9 mouse cellular contexts compared by ENCODE assay signal in genomic region chr2:152942898-152943515, GRCm38 (mm10). TPM values are rescaled to one million over a fixed set of nuclear protein-coding genes. Genes with fewer than 3 reads are reported as not detected.
DNase-seq lines count a peak whose midpoint lies in the region; ATAC-seq and TF ChIP-seq lines count a peak whose summit lies in the region.
"Had no signal": no experiment of that assay in that cellular context is flagged by ENCODE, and none has a peak within 500 bp of the region (broad histone marks: within the 10 kb centered on the region; RNA-seq: fewer than 3 reads in every experiment).

No protein-coding gene starts in this region.

- no peak for TF ChIP-seq CTCF in stomach, postnatal 0 days (IDR thresholded peaks at IDR 0.05; ENCODE audit: low read depth)

- WGBS in limb, embryonic 14.5 days: 0% methylated on average over 50 of the region's 65 CpGs
- 1% methylated on average over 56 of the region's 65 CpGs for WGBS in stomach, postnatal 0 days

- peak; percentile 47 to 53 for DNase-seq in cerebellum, postnatal 10 days
- no peak for DNase-seq in cerebellum, adult 8-10 months
- DNase-seq in right cerebral cortex, postnatal 4 days: peak; percentile 19
- DNase-seq in right cerebral cortex, adult 18-20 months: no peak
- no peak for DNase-seq in limb, embryonic 14.5 days (ENCODE audit: low spot score)
- DNase-seq in stomach, postnatal 0 days (ENCODE audit: low spot score): no peak
- no peak for DNase-seq in left cerebral cortex, postnatal 25 days (ENCODE audit: low spot score in 2 of 2)
- no peak for DNase-seq in ovary, adult 18-20 months (ENCODE audit: low spot score)

- H3K4me1 ChIP-seq in limb, embryonic 14.5 days (ENCODE audit: control insufficient read depth, insufficient read depth, low read length): peaks cover 7% of the 10 kb centered on the region
- H3K4me1 ChIP-seq in stomach, postnatal 0 days (replicated peaks; ENCODE audit: control insufficient read depth, insufficient read depth): no peaks in the 10 kb centered on the region

- no peak for TF ChIP-seq EP300 in stomach, postnatal 0 days (optimal IDR thresholded peaks at IDR 0.05)

- peaks cover 39% of the 10 kb centered on the region for H3K27me3 ChIP-seq in limb, embryonic 14.5 days (ENCODE audit: control insufficient read depth, insufficient read depth, low read length)
- H3K27me3 ChIP-seq in stomach, postnatal 0 days (ENCODE audit: control insufficient read depth, insufficient read depth, low read length): peaks cover 20% of the 10 kb centered on the region; the same call in 1 of the 2 replicates

- peak overlapping the region; percentile 54 for H3K9ac ChIP-seq in limb, embryonic 14.5 days (ENCODE audit: low read depth, low read length, severe bottlenecking)
- H3K9ac ChIP-seq in stomach, postnatal 0 days (ENCODE audit: low read length): no peak overlapping the region

- no peak for TF ChIP-seq POLR2A in limb, embryonic 14.5 days (IDR thresholded peaks at IDR 0.05; ENCODE audit: borderline replicate concordance, extremely low read depth, insufficient read depth, insufficient read length)

- no peaks in the 10 kb centered on the region for H3K9me3 ChIP-seq in limb, embryonic 14.5 days (ENCODE audit: control insufficient read depth, low read length)
- no peaks in the 10 kb centered on the region for H3K9me3 ChIP-seq in stomach, postnatal 0 days (ENCODE audit: control insufficient read depth, low read length)

- H3K4me2 ChIP-seq in limb, embryonic 14.5 days (replicated peaks; ENCODE audit: low read depth, low read length, severe bottlenecking): peak overlapping the region; percentile 88
- H3K4me2 ChIP-seq in stomach, postnatal 0 days (replicated peaks; ENCODE audit: low read depth): peak overlapping the region; percentile 59

- H3K27ac ChIP-seq in limb, embryonic 14.5 days (replicated peaks; ENCODE audit: low read depth, low read length): no peak overlapping the region
- no peak overlapping the region for H3K27ac ChIP-seq in stomach, postnatal 0 days (replicated peaks)

- ATAC-seq in limb, embryonic 14.5 days (ENCODE audit: low FRiP score, low read depth): no peak
- no peak for ATAC-seq in stomach, postnatal 0 days (ENCODE audit: low FRiP score, low TSS enrichment)

- intact Hi-C loops in left cerebral cortex, postnatal 25 days (cut with DNase I): no loop called here

- H3K36me3 ChIP-seq in limb, embryonic 14.5 days (ENCODE audit: control insufficient read depth, insufficient read depth, low read length): no peaks in the 10 kb centered on the region
- H3K36me3 ChIP-seq in stomach, postnatal 0 days (ENCODE audit: control insufficient read depth, insufficient read depth, low read length): no peaks in the 10 kb centered on the region

- H3K4me3 ChIP-seq in limb, embryonic 14.5 days (replicated peaks; ENCODE audit: low read length): peak overlapping the region; percentile 42
- H3K4me3 ChIP-seq in stomach, postnatal 0 days (ENCODE audit: low read depth, low read length): peak overlapping the region; percentile 27

RNA-seq across cellular contexts. Expression of gene Dusp15, which starts 8.5 kb away (rescaled TPM):
- polyA plus RNA-seq in limb, embryonic 14.5 days (2012; rRNA removed): 2.0 and 2.2 TPM in 2 replicates
- 0.36 and 0.48 TPM in 2 replicates for polyA plus RNA-seq in limb, embryonic 14.5 days (2014; fragmentation: Nextera tagmentation; extraction: Ambion mirVana)
- polyA plus RNA-seq in stomach, postnatal 0 days (2015; fragmentation: Nextera tagmentation; extraction: Ambion mirVana): 0.27 and 0.36 TPM in 2 replicates
- total RNA-seq in left cerebral cortex, postnatal 25 days (2021): 10 to 100 TPM; 17.8 to 23.4 TPM
- total RNA-seq: hematopoietic stem cell, adult 5-6 weeks had no signal

RNA-seq across cellular contexts. Expression of gene Foxs1, which starts 10.0 kb away (rescaled TPM):
- polyA plus RNA-seq in limb, embryonic 14.5 days (2012; rRNA removed): 2.2 and 3.0 TPM in 2 replicates
- 2.1 and 2.9 TPM in 2 replicates for polyA plus RNA-seq in limb, embryonic 14.5 days (2014; fragmentation: Nextera tagmentation; extraction: Ambion mirVana)
- polyA plus RNA-seq in stomach, postnatal 0 days (2015; fragmentation: Nextera tagmentation; extraction: Ambion mirVana): 2.3 and 2.6 TPM in 2 replicates
- 1 to 10 TPM; 1.0 TPM for total RNA-seq in left cerebral cortex, postnatal 25 days (2021)
- total RNA-seq: hematopoietic stem cell, adult 5-6 weeks had no signal

RNA-seq across cellular contexts. Expression of gene Ttll9, which starts 19.3 kb away (rescaled TPM):
- 0.47 and 1.0 TPM in 2 replicates for polyA plus RNA-seq in limb, embryonic 14.5 days (2012; rRNA removed)
- 0.14 and 0.18 TPM in 2 replicates for polyA plus RNA-seq in limb, embryonic 14.5 days (2014; fragmentation: Nextera tagmentation; extraction: Ambion mirVana)
- polyA plus RNA-seq in stomach, postnatal 0 days (2015; fragmentation: Nextera tagmentation; extraction: Ambion mirVana): not detected in 2 replicates
- total RNA-seq in left cerebral cortex, postnatal 25 days (2021): 1 to 10 TPM; 1.7 to 2.6 TPM
- total RNA-seq: hematopoietic stem cell, adult 5-6 weeks had no signal

RNA-seq across cellular contexts. Expression of gene Mylk2, which starts 31.9 kb away (rescaled TPM):
- polyA plus RNA-seq in limb, embryonic 14.5 days (2012; rRNA removed): 0.40 and 0.62 TPM in 2 replicates
- polyA plus RNA-seq in limb, embryonic 14.5 days (2014; fragmentation: Nextera tagmentation; extraction: Ambion mirVana): 0.10 TPM in 1 of 2 replicates, not detected in the other
- polyA plus RNA-seq in stomach, postnatal 0 days (2015; fragmentation: Nextera tagmentation; extraction: Ambion mirVana): 0.02 TPM in 1 of 2 replicates, not detected in the other
- total RNA-seq in left cerebral cortex, postnatal 25 days (2021): not detected
- total RNA-seq: hematopoietic stem cell, adult 5-6 weeks had no signal

Comparison
In these comparisons a context has a peak if more than half of its experiments do, and no peak if none do; other contexts are left out.
1. DNase-seq: peak in cerebellum, postnatal 10 days (2 of 2) and right cerebral cortex, postnatal 4 days (single experiment); none in cerebellum, adult 8-10 months (single experiment), right cerebral cortex, adult 18-20 months (single experiment), limb, embryonic 14.5 days (single experiment), stomach, postnatal 0 days (single experiment), left cerebral cortex, postnatal 25 days (0 of 2) and ovary, adult 18-20 months (single experiment).